Mouse (Mus musculus): ENCODE data around the gene Snx9. TPM values are rescaled to one million over a fixed set of nuclear protein-coding genes. Genes with fewer than 3 reads are reported as not detected.

The Snx9 gene
- polyA plus RNA-seq, 1 experiment from 2014 or later = 27.6 TPM

DNA sequence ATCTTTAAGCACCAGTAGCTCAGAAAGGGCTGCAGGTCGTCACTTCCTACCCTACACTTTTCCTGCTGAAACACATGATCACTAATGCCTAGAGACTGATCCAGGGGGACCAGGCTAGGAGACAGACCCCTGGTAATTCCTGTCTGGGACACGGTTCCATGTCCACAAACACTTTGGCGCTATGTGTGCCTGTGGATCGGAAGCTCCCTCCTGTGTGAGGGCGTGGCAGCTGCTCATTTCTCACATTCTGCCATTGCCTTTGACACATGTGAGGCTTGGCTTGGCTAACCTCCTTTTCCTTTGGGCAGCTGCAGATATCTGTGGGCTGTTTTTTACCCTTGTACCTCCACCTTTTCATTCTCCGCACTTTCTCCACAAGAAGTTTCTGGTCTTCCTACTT is 22.0 kb upstream of the Snx9 start:
- H3K9ac ChIP-seq (ENCODE audit: low read length) = no peak overlapping the region
- no peak for DNase-seq (ENCODE audit: low spot score)
- no peak overlapping the region for H3K4me2 ChIP-seq (ENCODE audit: low read depth, severe bottlenecking)
- H3K36me3 ChIP-seq (ENCODE audit: control insufficient read depth, insufficient read depth, low read length) = no peaks in the 10 kb centered on the region
- 69% methylated on average over 6 of the region's 6 CpGs for WGBS
- ATAC-seq (ENCODE audit: insufficient number of reproducible peaks, low FRiP score, low TSS enrichment, low read depth) = no peak
- H3K4me1 ChIP-seq (ENCODE audit: control insufficient read depth, insufficient read depth, low read length) = no peaks in the 10 kb centered on the region
- no peaks in the 10 kb centered on the region for H3K9me3 ChIP-seq (ENCODE audit: control insufficient read depth, low read length)
- no peak overlapping the region for H3K4me3 ChIP-seq (ENCODE audit: low read depth, low read length)
- H3K27me3 ChIP-seq (ENCODE audit: control insufficient read depth, insufficient read depth, low read length) = no peaks in the 10 kb centered on the region
- no peak overlapping the region for H3K27ac ChIP-seq (replicated peaks; ENCODE audit: low read depth, low read length)

DNA sequence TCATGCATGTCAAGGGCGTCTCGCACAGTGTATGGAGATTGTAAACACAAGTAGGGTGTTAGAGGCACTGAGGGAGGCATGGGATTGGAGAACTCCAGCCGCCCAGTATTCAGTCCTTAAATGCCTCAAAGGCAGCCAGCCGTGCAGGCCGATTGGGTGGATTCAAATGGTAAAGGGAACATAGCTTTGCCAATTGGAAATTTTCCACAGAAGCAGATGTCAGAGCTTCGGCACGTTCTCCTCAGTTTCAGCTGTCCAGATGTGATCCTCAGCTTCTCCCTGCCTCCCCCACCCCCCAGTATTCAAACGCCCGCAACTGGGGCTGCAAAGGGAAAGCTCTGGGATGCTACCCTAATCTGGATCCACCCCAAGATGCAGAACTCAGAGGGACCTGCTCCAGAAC is 21.3 kb upstream of the Snx9 start:
- H3K9ac ChIP-seq (ENCODE audit: low read length) = no peak overlapping the region
- no peaks in the 10 kb centered on the region for H3K36me3 ChIP-seq (ENCODE audit: control insufficient read depth, insufficient read depth, low read length)
- H3K9me3 ChIP-seq (ENCODE audit: control insufficient read depth, low read length) = no peaks in the 10 kb centered on the region
- 59% methylated on average over 9 of the region's 9 CpGs for WGBS
- no peak overlapping the region for H3K27ac ChIP-seq (replicated peaks; ENCODE audit: low read depth, low read length)
- no peaks in the 10 kb centered on the region for H3K27me3 ChIP-seq (ENCODE audit: control insufficient read depth, insufficient read depth, low read length)
- no peak overlapping the region for H3K4me3 ChIP-seq (ENCODE audit: low read depth, low read length)
- no peaks in the 10 kb centered on the region for H3K4me1 ChIP-seq (ENCODE audit: control insufficient read depth, insufficient read depth, low read length)
- DNase-seq (ENCODE audit: low spot score) (no peak), ATAC-seq (ENCODE audit: insufficient number of reproducible peaks, low FRiP score, low TSS enrichment, low read depth) (no peak)
- H3K4me2 ChIP-seq (ENCODE audit: low read depth, severe bottlenecking) = no peak overlapping the region

DNA sequence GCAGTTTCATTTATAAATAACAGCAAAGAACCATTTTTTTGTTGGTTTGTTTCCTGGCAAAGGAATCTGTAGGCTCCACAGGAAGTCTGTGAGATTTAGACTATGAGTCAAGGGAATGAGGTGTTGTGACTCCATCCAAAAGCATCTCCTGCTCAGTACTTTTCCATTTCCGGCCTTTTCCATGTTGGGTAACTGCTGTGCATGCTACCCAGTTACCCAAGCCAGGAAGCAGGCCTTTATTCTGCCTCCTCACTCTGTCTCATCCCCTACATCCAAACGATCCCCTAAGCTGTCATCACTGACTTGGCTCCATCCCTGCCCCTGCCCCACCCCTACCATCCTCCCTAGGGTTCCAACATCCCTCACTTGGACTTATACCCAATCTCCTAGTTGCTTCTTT is 18.6 kb upstream of the Snx9 start:
- 68% methylated on average over 2 of the region's 2 CpGs for WGBS
- no peak overlapping the region for H3K27ac ChIP-seq (replicated peaks; ENCODE audit: low read depth, low read length)
- H3K9ac ChIP-seq (ENCODE audit: low read length) = no peak overlapping the region
- DNase-seq (ENCODE audit: low spot score) (no peak), ATAC-seq (ENCODE audit: insufficient number of reproducible peaks, low FRiP score, low TSS enrichment, low read depth) (no peak)
- no peak overlapping the region for H3K4me2 ChIP-seq (ENCODE audit: low read depth, severe bottlenecking)
- H3K9me3 ChIP-seq (ENCODE audit: control insufficient read depth, low read length) = no peaks in the 10 kb centered on the region
- H3K4me3 ChIP-seq (ENCODE audit: low read depth, low read length) = no peak overlapping the region
- no peaks in the 10 kb centered on the region for H3K27me3 ChIP-seq (ENCODE audit: control insufficient read depth, insufficient read depth, low read length)
- no peaks in the 10 kb centered on the region for H3K4me1 ChIP-seq (ENCODE audit: control insufficient read depth, insufficient read depth, low read length)
- H3K36me3 ChIP-seq (ENCODE audit: control insufficient read depth, insufficient read depth, low read length) = no peaks in the 10 kb centered on the region

DNA sequence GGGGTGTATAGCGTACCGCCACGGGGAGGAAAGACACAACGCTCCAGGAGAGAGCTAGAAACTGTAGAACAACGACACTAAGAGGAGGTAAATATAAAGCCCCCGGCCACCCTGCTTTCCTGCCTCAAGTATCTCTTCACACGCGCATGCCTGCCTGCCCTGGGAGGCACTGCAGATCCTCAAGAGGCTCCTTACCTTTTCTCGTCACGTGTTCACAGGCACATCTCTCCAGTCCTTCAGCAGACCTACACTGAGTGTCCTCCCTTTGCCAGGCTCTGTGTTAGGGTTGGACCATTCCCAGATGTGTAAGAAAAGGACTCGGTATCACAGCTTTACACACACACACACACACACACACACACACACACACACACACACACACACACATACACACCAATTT is 18.1 kb upstream of the Snx9 start:
- no peak overlapping the region for H3K9ac ChIP-seq (ENCODE audit: low read length)
- no peak overlapping the region for H3K27ac ChIP-seq (replicated peaks; ENCODE audit: low read depth, low read length)
- H3K27me3 ChIP-seq (ENCODE audit: control insufficient read depth, insufficient read depth, low read length) = no peaks in the 10 kb centered on the region
- H3K9me3 ChIP-seq (ENCODE audit: control insufficient read depth, low read length) = no peaks in the 10 kb centered on the region
- no peaks in the 10 kb centered on the region for H3K4me1 ChIP-seq (ENCODE audit: control insufficient read depth, insufficient read depth, low read length)
- no peak overlapping the region for H3K4me3 ChIP-seq (ENCODE audit: low read depth, low read length)
- H3K4me2 ChIP-seq (ENCODE audit: low read depth, severe bottlenecking) = no peak overlapping the region
- H3K36me3 ChIP-seq (ENCODE audit: control insufficient read depth, insufficient read depth, low read length) = no peaks in the 10 kb centered on the region
- WGBS = 90% methylated on average over 11 of the region's 11 CpGs
- DNase-seq (ENCODE audit: low spot score) (no peak), ATAC-seq (ENCODE audit: insufficient number of reproducible peaks, low FRiP score, low TSS enrichment, low read depth) (no peak)

DNA sequence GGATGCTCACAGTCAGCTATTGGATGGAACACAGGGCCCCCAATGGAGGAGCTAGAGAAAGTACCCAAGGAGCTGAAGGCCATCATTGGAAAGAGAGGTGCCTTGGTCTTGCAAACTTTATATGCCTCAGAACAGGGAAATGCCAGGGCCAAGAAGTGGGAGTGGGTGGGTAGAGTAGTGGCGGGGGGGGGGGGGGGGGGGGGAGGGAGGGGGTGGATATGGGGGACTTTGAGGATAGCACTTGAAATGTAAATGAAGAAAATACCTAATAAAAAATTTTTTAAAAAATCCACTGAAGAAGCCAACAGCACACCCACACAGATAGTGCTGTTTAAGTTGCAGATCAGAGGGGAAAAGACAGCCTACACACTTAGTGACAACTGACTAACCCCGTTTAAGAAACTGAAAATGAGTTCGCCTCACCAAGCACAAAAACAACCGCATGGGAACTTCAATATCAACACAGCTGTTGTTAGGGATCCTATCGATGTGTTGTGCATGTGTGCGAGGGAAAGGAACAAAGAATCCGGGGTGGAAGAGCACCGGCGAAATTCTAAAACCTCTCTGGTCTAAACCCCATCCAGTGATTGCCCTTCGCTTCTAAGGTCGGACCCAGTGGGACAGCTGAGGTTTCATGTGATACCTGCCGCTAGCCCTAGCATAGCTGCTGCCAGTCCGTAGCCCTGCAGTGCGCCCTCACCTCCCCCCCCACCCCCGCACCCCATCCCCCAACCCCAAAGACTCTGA is 13.1 kb upstream of the Snx9 start:
- Histone ChIP-seq H3K4me1 (ENCODE audit: control insufficient read depth, insufficient read depth, low read length) (no peaks in the 10 kb centered on the region), H3K4me2 (ENCODE audit: low read depth, severe bottlenecking) (no peak overlapping the region), H3K4me3 (ENCODE audit: low read depth, low read length) (no peak overlapping the region), H3K9me3 (ENCODE audit: control insufficient read depth, low read length) (no peaks in the 10 kb centered on the region), H3K27me3 (ENCODE audit: control insufficient read depth, insufficient read depth, low read length) (no peaks in the 10 kb centered on the region), H3K27ac (replicated peaks; ENCODE audit: low read depth, low read length) (no peak overlapping the region), H3K9ac (ENCODE audit: low read length) (peak overlapping the region; percentile 30; the same call in 1 of the 2 replicates), H3K36me3 (ENCODE audit: control insufficient read depth, insufficient read depth, low read length) (no peaks in the 10 kb centered on the region)
- DNase-seq (ENCODE audit: low spot score) = no peak
- no peak for ATAC-seq (ENCODE audit: insufficient number of reproducible peaks, low FRiP score, low TSS enrichment, low read depth)
- whole genome bisulfite sequencing = 16% methylated on average over 14 of the region's 15 CpGs

DNA sequence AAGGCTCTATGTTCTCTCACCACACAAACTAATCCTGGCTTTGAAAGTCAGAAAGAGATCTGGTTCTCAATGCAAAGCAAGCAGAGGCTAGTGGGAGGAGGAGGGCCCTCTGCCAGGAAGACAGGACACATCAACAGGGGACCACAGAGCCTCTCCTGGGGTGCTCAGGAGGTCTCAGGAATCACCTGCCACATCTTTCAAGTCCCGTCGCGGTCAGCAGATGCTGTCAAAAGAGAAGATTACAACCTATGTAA is 12.6 kb upstream of the Snx9 start:
- H3K4me3 ChIP-seq (ENCODE audit: low read depth, low read length) = no peak overlapping the region
- ATAC-seq (ENCODE audit: insufficient number of reproducible peaks, low FRiP score, low TSS enrichment, low read depth) = no peak

DNA sequence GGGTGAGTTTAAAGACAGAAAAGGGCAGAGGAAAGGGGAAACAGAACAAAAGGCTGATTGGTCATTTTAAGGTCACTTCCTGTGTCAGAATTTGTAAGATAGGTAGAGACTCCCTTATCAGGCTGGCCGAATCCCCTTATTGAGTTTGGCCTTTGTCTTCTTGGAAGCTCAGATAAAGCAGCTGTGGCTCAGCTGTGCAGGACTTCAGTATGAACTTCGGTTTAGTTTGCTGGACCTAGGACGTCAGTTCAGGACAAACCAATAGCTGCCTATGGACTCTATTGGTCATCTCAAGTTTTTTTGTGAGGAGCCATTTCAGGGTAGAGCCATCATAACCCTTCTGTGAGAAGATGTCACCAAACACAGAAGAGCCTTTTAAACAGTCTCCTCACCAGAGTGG is 12.2 kb upstream of the Snx9 start:
- no peak overlapping the region for H3K4me2 ChIP-seq (ENCODE audit: low read depth, severe bottlenecking)
- no peaks in the 10 kb centered on the region for H3K36me3 ChIP-seq (ENCODE audit: control insufficient read depth, insufficient read depth, low read length)
- H3K9me3 ChIP-seq (ENCODE audit: control insufficient read depth, low read length) = no peaks in the 10 kb centered on the region
- no peaks in the 10 kb centered on the region for H3K27me3 ChIP-seq (ENCODE audit: control insufficient read depth, insufficient read depth, low read length)
- no peak for DNase-seq (ENCODE audit: low spot score)
- 71% methylated on average over 3 of the region's 3 CpGs for WGBS
- H3K4me3 ChIP-seq (ENCODE audit: low read depth, low read length) = no peak overlapping the region
- H3K27ac ChIP-seq (replicated peaks; ENCODE audit: low read depth, low read length) = no peak overlapping the region
- no peak for ATAC-seq (ENCODE audit: insufficient number of reproducible peaks, low FRiP score, low TSS enrichment, low read depth)
- H3K9ac ChIP-seq (ENCODE audit: low read length) = no peak overlapping the region
- H3K4me1 ChIP-seq (ENCODE audit: control insufficient read depth, insufficient read depth, low read length) = no peaks in the 10 kb centered on the region

More for the DNA sequence above, 12.6 kb upstream of the Snx9 start:
- Histone ChIP-seq H3K9ac (ENCODE audit: low read length) (0 out of 2 replicates have a peak overlapping the region, but pooled peaks have one; percentile 30), H3K9me3 (ENCODE audit: control insufficient read depth, low read length) (no peaks in the 10 kb centered on the region), H3K27me3 (ENCODE audit: control insufficient read depth, insufficient read depth, low read length) (no peaks in the 10 kb centered on the region), H3K4me2 (ENCODE audit: low read depth, severe bottlenecking) (no peak overlapping the region), H3K4me1 (ENCODE audit: control insufficient read depth, insufficient read depth, low read length) (no peaks in the 10 kb centered on the region), H3K27ac (replicated peaks; ENCODE audit: low read depth, low read length) (no peak overlapping the region), H3K36me3 (ENCODE audit: control insufficient read depth, insufficient read depth, low read length) (no peaks in the 10 kb centered on the region)
- WGBS = 26% methylated on average over 3 of the region's 3 CpGs
- DNase-seq (ENCODE audit: low spot score) = no peak

DNA sequence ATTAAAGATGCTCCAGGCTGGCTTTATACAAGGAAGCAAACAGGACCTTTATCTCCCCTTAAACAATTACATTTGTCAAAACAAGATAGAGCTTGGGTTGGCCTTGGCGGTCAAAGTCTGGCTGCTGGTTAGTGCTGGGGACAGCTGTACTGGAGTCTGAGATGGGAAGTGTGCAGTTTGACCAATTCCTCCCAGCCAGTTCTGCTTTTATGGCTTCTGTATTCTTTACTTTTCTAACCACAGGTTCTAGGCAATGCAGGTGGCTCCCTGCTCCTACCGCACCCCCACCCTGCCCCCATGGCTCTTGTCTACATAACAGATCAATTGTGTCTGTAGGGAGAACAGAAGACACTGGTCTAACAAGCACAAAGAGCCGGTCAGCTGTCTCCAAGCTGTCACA is 11.2 kb upstream of the Snx9 start:
- WGBS = 79% methylated on average over 3 of the region's 3 CpGs

DNA sequence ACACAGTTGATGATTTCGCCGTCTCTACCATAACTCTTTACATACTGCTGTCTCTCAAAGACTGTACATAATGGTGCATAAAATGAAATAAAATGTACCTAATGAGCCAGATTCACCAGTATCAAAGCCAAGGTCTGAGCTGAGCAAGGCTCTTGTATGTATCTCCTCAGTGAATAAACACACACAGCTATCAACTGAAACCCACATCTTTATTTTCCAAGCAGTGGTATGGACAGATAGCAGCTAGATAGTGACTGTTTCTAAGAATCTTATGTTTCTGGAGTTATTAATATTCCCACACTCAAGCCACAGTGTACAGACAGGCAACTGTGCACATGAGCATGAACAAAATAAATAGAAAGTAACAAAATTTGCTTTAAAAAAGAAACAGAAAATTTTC is 10.7 kb upstream of the Snx9 start:
- ATAC-seq (ENCODE audit: insufficient number of reproducible peaks, low FRiP score, low TSS enrichment, low read depth) = no peak

More for the DNA sequence above, 11.2 kb upstream of the Snx9 start:
- H3K27ac ChIP-seq (replicated peaks; ENCODE audit: low read depth, low read length) = no peak overlapping the region
- ATAC-seq (ENCODE audit: insufficient number of reproducible peaks, low FRiP score, low TSS enrichment, low read depth) = no peak
- H3K4me2 ChIP-seq (ENCODE audit: low read depth, severe bottlenecking) = no peak overlapping the region
- H3K9me3 ChIP-seq (ENCODE audit: control insufficient read depth, low read length) = no peaks in the 10 kb centered on the region
- H3K4me3 ChIP-seq (ENCODE audit: low read depth, low read length) = no peak overlapping the region
- no peak overlapping the region for H3K9ac ChIP-seq (ENCODE audit: low read length)
- DNase-seq (ENCODE audit: low spot score) = no peak
- no peaks in the 10 kb centered on the region for H3K4me1 ChIP-seq (ENCODE audit: control insufficient read depth, insufficient read depth, low read length)
- no peaks in the 10 kb centered on the region for H3K36me3 ChIP-seq (ENCODE audit: control insufficient read depth, insufficient read depth, low read length)
- no peaks in the 10 kb centered on the region for H3K27me3 ChIP-seq (ENCODE audit: control insufficient read depth, insufficient read depth, low read length)

More for the DNA sequence above, 10.7 kb upstream of the Snx9 start:
- Histone ChIP-seq H3K27ac (replicated peaks; ENCODE audit: low read depth, low read length) (no peak overlapping the region), H3K4me1 (ENCODE audit: control insufficient read depth, insufficient read depth, low read length) (no peaks in the 10 kb centered on the region), H3K9me3 (ENCODE audit: control insufficient read depth, low read length) (no peaks in the 10 kb centered on the region), H3K36me3 (ENCODE audit: control insufficient read depth, insufficient read depth, low read length) (no peaks in the 10 kb centered on the region), H3K4me2 (ENCODE audit: low read depth, severe bottlenecking) (no peak overlapping the region), H3K9ac (ENCODE audit: low read length) (no peak overlapping the region), H3K4me3 (ENCODE audit: low read depth, low read length) (no peak overlapping the region), H3K27me3 (ENCODE audit: control insufficient read depth, insufficient read depth, low read length) (no peaks in the 10 kb centered on the region)
- no peak for DNase-seq (ENCODE audit: low spot score)
- 88% methylated on average over 2 of the region's 2 CpGs for WGBS

All from limb, embryonic 11.5 days (tissue).